Mouse (Mus musculus) heart, postnatal 25 days (tissue): ENCODE data around the gene Ehmt2. TPM values are rescaled to one million over a fixed set of nuclear protein-coding genes. Genes with fewer than 3 reads are reported as not detected.
A peak's percentile ranks its signal among the peaks of the same experiment; 100 is the strongest.
"Not testable (repeated sequence)": the region's sequence is repeated elsewhere in the genome, so short reads cannot be mapped to it uniquely, and the experiment has no call there.

ENCODE experiments used
- DNase-seq: peaks from one replicate; pipeline ENCODE4 v3.0.0; 2022; ENCODE audit warnings: low spot score
- intact Hi-C: fragments of 180-260 bp; cut with DNase I; formaldehyde crosslinking; loops from one replicate; pipeline ENCODE4 v1.15.1; 2025
- total RNA-seq, 2 experiments: library from RNA; stranded (reverse); gene quantifications; 2 replicates each; pipeline ENCODE4 v1.2.3; 2021

Gene Ehmt2
- total RNA-seq, 2 experiments from 2014 or later: 37.6 to 39.1 TPM

DNA sequence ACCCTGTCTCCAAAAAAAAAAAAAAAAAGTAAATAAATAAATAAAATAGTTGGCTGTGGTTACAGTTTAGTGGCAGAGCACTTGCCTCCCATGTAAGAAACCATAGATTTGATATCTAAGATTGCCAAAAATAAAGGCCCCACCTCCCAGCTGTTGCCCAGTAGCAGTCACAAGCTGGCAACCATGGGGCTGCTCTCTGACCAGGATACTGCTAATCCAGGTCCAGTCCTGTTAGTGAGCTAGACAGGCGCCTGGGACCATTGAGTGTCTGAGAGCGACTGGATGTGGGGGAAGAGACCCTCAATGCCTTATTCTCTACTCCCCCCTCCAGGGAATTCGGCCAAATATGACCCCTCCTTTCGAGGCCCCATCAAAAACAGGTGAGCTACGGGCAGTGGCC lies 18.0 kb downstream of the Ehmt2 start:
- no peak for DNase-seq
- intact Hi-C loops: no loop called here

DNA sequence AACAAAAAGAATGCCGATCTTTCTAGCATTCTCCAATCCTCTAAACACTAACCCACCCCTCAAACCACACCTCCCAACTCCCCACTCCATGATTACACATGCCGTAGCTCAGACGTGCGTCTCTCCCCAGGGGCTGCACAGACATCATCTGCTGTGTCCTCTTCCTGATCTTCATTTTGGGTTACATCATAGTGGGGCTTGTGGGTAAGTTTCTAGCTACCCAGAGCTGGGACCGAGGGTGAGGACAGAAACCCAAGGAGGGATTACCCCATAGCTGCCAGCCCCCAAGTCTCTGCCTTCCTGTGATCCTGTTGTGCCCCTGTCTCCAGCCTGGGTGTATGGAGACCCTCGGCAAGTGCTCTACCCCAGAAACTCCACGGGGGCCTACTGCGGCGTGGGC lies 18.9 kb downstream of the Ehmt2 start:
- DNase-seq: no peak
- intact Hi-C loops: no loop called here

DNA sequence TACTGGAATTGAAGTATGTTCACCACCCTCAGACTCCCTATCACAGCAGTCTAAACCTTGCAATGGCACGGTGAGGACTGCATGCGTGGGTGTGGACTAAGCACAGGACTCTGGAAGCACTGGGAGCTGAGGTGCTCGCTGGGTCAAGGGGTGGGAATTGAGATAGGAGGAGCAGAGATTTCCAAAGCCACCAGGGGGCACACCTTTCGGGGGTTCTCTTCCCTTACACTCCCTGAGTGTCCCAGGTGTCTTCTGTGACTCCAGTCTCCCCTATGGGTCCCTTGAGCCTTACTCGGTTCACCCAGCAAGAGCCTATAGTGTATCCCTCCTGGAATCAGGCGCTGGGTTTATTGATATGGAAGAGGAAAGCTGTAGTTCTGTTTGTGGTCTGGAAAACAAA lies 24.7 kb downstream of the Ehmt2 start:
- DNase-seq: no peak
- intact Hi-C loops: no loop called here

DNA sequence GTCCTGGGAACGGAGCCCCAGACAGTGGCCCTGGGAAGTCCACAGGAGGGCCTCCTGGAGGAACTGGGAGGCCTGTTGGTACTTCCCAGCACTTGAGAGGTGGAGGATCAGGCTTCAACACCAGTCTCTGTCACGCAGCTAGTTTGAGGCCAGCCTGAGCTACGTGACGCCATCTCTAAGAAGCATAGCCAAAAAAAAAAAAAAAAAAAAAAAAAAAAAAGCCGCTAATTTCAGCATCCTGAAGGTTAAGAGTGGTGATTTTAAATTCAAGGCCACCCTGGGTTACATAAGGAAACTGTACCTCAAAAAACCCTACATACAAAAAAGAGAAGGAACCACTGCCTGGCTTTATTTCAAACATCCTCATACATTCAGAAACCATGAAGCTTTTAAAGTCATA lies 26.0 kb downstream of the Ehmt2 start:
- DNase-seq: no peak
- intact Hi-C loops: no loop called here

DNA sequence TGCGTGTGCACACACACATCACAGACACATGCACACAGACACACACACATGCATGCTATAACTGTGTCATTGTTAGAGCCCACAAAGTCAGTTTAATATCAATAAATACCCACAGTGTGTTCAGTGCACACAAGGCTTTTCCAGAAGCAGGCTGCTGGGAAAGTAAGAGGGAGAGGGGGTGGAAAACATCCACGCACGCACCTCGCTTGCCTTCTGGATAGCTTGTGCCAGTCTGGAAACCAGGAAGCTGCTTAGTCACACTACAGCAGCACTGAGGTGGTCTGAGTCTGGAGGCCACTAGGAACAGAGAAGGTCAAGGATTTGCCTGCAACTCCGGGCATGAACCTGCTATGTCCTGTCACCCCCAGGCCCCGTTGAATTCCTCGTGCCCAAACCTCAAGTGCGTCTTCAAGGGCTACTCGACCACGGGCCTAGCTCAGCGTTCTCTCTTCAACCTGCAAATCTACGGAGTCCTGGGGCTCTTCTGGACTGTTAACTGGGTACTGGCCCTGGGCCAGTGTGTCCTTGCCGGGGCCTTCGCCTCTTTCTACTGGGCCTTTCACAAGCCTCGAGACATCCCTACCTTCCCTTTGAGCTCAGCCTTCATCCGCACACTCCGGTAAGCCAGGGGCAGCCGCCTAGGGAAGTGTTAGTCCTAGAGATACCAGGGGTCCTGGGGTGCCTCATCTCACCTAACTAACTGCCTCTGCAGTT lies 29.2 kb downstream of the Ehmt2 start:
- no peak for DNase-seq
- intact Hi-C loops: no loop called here

DNA sequence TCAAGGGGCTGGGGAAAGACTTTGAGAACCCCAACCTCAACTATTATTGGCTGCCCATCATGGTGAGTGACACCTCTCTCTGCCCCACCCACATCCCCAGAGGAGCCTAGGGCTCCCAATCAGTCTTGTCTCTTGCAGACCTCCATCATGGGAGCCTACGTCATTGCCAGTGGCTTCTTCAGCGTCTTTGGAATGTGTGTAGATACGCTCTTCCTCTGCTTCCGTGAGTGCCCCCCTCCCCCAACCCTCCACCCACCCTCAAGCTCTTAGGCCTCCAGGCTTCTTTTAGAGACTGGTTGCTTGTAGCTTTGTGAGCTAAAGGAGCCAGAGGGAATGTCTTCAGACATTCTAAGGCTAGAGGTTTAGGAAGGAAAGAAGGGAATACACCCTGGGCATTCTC lies 30.6 kb downstream of the Ehmt2 start:
- no peak for DNase-seq
- intact Hi-C loops: no loop called here

DNA sequence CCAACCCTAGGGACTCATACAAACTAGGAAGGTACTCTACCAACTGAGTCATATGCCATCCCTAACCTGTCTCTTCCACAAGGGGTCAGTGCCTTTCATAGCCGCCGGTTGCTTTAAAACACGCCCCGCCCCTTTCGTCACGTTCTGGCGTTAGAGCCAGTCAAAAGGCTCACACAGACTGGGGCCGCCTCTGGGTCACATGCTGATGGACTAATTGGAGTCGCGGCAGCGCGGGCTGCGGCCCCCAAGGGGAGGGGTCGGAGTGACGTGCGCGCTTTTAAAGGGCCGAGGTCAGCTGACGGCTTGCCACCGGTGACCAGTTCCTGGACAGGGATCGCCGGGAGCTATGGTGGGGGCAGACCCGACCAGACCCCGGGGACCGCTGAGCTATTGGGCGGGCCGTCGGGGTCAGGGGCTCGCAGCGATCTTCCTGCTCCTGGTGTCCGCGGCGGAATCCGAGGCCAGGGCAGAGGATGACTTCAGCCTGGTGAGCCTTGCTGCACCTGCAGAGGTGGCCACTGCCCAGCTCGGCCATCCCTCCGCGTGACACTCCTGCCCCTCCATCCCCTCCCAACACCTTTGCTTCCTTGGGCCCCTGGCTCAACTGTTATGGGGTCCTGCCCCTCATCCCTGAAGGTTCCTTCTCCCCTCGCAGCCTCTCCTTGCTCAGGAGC lies 32.9 kb downstream of the Ehmt2 start, which contains the start of gene Neu1:
Neu1 (plus strand) TSS at position 193 of the 674 bp plus-strand sequence.
- peak; percentile 98 for DNase-seq
- intact Hi-C loops: loop anchor here (2.0 to 10.0 kb wide), 2 partner anchors 22 to 54 kb away; partner anchors contain the start of gene Lsm2

DNA sequence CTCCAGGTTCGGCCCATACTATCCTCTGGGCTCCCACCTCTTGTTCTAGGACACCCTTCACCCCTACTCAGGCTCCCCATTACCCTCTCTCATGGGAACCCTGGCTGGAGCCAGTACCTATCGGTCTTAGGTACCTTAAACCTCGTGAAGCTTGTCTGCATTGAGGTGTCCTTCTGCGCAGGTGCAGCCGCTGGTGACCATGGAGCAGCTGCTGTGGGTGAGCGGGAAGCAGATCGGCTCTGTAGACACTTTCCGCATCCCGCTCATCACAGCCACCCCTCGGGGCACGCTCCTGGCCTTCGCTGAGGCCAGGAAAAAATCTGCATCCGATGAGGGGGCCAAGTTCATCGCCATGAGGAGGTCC lies 33.4 kb downstream of the Ehmt2 start:
- intact Hi-C loops: loop anchor here (2.0 to 10.0 kb wide), 2 partner anchors 21 to 53 kb away; partner anchors contain the start of gene Lsm2
- no peak for DNase-seq

DNA sequence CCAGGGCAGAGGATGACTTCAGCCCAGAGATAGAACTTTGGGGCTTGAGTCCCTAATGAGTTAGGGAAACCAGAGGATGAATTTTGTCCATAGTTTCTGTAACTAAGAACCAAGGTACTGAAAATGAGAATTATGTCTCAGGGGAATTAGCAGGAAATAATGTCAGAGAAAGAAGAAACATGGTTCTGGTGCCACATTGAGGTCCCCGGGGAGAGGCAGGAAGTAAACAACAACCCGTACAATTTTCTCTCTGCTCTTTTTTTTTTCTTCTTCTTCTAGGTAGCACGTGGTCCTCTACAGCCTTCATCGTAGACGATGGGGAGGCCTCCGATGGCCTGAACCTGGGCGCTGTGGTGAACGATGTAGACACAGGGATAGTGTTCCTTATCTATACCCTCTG lies 34.0 kb downstream of the Ehmt2 start:
- DNase-seq: no peak
- intact Hi-C loops: loop anchor here (10.0 kb wide), 1 partner anchor 53 kb away; the partner anchor contains the start of gene Lsm2

DNA sequence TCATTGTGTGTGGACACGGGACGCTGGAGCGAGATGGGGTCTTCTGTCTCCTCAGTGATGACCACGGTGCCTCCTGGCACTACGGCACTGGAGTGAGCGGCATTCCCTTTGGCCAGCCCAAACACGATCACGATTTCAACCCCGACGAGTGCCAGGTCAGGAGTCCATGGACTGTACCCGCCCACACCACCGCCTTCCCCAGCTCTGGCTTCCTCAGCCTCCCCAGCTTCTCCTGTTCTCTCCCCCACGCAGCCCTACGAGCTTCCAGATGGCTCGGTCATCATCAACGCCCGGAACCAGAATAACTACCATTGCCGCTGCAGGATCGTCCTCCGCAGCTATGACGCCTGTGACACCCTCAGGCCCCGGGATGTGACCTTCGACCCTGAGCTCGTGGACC lies 35.8 kb downstream of the Ehmt2 start:
- intact Hi-C loops: loop anchor here (10.0 kb wide), 1 partner anchor 51 kb away; the partner anchor contains the start of gene Lsm2
- no peak for DNase-seq

DNA sequence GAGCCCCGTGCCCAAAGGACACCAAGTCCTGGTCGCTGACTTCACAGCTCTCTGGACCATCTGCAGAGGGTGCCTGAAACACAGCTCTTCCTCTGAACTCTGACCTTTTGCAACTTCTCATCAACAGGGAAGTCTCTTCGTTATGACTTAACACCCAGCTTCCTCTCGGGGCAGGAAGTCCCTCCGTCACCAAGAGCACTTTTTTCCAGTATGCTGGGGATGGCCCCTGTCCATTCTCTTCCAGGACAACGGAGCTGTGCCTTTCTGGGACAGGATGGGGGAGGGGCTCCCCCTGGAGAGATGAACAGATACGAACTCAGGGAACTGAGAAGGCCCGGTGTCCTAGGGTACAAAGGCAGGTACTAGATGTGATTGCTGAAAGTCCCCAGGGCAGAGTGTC lies 36.6 kb downstream of the Ehmt2 start:
- intact Hi-C loops: loop anchor here (10.0 kb wide), 1 partner anchor 50 kb away; the partner anchor contains the start of gene Lsm2
- DNase-seq: no peak

DNA sequence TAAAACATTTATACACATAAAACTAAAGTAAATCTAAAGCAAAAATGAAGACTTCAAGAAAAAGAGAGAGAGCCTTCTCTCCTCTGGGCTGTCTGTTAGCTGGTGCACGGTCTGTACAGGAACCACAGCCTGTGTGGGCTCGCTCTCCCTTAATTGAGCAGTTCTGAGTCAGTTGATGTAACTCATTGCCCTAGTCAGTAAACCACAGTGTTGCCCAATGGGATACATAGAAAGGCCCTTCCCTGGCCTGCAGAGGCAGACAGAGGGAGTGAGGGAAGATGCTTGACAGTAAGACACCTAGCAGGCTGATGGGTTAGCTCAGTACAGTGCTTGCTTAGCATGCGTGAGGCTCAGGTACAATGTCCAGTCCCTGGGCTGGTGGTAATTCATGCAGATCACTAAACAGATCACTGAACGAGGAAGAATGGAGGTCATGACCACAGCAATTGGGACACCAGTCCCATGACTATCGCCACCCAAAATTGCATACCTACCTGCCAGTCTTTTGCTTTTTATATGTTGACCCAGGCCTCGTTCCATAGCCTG lies 39.8 kb downstream of the Ehmt2 start:
- intact Hi-C loops: loop anchor here (10.0 kb wide), 1 partner anchor 47 kb away; the partner anchor contains the start of gene Lsm2

DNA sequence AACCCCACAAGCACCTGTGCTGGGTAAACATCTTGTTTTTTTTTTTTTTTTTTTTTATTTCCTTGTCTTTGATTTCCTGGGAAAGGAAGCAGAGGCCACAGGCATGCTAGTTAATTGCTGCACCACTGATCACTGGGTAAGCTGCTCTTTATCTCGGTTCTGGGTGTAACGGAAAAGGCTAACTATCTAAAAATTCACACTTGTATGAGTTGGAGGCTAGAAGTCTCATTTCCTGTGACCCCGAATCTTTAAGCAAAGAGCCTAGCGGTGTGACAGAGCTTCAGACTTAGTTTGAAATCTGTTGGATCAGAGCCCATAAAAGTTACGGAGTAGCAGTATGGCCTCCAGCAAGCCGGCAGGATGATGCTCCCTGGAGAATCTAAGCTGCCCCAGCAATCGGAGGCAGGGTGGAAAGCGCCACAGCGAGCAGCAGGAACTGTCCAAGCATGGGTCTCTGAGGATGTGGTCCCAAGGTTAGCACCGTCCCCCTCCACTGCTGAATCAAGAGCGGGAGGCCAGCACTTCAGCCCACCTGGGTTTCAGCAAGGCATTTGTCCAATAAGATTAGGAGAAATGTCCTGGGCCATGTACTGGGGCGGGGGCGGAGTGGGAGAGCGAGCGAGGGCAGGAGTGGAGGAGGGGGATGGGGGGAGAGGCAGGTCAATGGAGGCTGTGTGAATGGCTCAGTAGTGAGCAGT lies 43.2 kb downstream of the Ehmt2 start:
- no peak for DNase-seq
- intact Hi-C loops: no loop called here

More for the DNA sequence above, 39.8 kb downstream of the Ehmt2 start:
- DNase-seq: no peak

DNA sequence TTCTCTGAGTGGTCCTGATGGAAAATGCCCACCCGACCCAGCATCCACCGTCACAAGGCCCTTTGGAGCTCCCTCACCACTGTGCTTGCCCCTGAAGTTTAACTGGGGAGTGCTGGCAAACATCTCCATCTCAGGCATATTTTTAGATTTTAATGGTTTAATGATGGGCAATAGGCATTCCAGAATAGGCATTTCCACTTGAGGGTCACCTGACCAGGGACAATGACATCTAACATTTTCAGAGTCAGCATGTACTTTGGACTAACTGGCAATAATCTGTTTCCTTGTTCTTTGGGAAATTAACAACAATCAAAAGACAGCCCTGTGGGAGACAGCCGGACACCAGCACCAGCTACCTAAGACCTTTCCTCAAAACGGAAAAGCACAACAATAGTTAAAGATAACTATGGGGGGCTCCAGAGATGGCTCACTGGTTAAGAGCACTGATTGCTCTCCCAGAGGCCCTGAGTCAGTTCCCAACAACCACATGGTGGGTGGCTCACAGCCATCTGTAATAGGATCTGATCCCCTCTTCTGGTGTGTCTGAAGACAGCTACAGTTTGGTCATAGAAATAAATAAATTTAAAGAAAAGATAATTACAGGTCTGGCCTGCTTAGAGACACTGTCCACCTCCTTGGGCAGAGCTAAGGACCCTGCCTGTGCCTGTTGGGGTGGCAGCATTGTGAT lies 45.0 kb downstream of the Ehmt2 start:
- DNase-seq: no peak
- intact Hi-C loops: no loop called here

DNA sequence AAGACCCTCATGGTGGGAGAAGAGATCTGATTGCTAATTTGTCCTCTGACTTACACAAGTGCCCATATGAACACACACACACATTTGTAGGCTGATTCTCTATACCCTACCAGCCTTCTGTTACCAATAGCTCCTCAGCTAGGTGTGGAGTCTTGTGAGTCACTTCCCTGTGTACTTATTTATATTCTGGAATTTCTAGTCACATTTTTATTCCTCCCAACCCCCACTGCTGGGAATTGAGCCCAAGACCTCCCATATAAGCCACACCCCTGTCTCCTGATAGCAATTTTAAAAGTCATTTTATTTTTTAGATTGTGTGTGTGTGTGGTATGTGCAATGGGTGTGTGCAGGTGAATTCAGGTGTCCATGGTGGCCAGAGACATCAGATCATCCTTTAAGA lies 46.1 kb downstream of the Ehmt2 start:
- intact Hi-C loops: no loop called here
- DNase-seq: no peak

DNA sequence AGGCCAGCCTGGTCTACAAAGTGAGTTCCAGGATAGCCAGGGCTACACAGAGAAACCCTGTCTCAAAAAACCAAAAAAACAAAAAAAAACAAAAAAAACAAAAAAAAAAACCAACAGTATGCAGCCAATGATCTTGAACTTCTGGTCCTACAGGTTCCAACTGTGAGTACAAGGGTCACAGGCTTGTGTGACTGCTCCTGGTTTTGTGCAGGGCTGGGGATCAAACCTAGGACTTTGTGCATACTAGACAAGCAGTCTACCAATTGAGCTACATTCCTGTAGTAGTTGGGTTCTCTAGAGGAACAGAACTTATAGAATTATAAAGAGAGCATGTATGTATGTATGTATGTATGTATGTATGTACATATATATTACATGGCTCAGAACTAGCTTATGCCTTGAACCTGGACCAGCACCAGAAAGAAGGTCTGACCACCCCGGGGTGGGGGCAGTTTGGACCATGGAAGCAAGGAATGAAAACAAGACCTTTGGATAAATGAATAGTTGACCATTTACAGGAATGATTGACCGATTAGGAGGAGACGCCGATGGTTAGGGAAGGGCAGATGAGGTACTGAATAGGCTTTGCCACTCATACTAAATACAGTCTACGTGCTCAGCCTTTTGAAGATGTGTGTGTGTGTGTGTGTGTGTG lies 48.3 kb downstream of the Ehmt2 start:
- intact Hi-C loops: loop anchor here (1.0 kb wide), 1 partner anchor 90 kb away; no protein-coding TSS in a partner anchor

DNA sequence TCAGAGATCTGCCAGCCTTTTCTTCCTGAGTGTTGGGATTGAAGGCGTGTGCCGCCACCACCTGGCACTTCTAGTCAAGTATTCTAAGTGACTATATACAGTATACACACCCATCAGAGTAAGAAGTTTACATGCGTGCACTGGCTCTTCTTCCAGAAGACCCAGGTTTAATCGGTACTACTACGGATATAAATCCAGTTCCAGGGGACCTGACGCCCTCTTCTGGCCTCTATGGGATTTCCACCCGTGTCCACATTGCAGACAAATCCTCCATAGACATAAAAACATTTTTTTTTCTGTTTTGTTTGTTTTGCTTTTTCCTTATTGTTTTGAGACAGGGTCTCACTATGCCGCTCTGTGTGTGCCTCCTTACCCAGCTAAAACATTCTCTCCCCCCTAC lies 49.3 kb downstream of the Ehmt2 start:
- intact Hi-C loops: no loop called here
- DNase-seq: no peak

More for the DNA sequence above, 48.3 kb downstream of the Ehmt2 start:
- no peak for DNase-seq

DNA sequence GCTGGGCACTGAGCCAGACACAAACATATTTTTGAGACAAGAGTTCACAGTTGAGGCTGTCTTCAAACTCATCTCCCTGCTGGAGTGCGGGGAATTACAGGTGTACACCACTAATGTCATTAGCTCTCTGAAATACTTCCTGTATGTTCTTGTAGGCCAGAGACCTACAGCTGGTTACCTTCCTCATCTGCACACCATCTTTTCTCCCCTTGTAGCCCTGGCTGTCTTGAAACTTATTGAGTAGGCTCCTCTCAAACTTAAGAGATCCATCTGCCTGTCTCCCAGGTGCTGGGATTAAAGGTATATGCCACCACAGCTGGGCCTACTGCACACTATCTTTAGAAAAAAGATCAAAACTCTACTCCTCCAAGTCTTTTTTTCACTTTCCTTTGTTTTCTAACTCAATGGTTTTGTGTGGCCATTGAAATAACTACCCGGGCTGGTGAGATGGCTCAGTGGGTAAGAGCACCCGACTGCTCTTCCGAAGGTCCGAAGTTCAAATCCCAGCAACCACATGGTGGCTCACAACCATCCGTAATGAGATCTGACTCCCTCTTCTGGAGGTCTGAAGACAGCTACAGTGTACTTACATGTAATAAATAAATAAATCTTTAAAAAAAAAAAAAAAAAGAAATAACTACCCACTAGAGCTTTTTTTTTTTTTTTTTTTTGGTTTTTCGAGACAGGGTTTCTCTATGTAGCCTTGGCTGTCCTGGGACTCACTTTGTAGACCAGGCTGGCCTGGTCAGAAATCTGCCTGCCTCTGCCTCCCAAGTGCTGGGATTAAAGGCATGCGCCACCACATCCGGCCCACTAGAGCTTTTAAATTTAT lies 50.7 kb downstream of the Ehmt2 start:
- not testable (repeated sequence) for DNase-seq

More for the DNA sequence above, 50.7 kb downstream of the Ehmt2 start:
- intact Hi-C loops: not testable (repeated sequence)
